In the genomic region with DNA sequence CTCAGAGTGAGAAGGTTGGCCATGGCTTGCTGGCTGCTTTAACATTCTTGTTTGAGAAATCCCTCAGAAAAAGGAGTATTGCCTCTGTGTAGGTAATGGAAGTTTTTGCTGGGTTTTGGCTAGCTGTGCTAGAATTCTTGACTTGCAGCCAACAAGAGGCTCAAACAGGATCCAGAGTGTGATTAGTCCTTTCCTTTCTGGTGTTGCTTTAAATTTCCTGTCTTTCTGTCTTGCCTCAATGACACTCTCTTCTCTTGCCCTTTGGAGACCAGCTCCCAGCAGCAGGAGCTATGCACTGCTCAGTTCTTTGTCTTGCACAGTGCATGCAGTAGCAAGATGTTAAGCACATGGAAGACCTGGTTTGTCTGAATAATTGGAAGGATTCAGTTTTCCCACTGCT, we compare ENCODE assay signal across 11 mouse cellular contexts.
A peak's percentile ranks its signal among the peaks of the same experiment; 100 is the strongest.
DNase-seq lines count a peak whose midpoint lies in the region; ATAC-seq and TF ChIP-seq lines count a peak whose summit lies in the region.
"Had no signal": no experiment of that assay in that cellular context is flagged by ENCODE, and none has a peak within 500 bp of the region (broad histone marks: within the 10 kb centered on the region; RNA-seq: fewer than 3 reads in every experiment).

No protein-coding gene starts in this region.

- no peaks in the 10 kb centered on the region for H3K9me3 ChIP-seq in intestine, embryonic 15.5 days
- no peaks in the 10 kb centered on the region for H3K9me3 ChIP-seq in intestine, postnatal 0 days (ENCODE audit: control insufficient read depth)
- H3K9me3 ChIP-seq in embryonic facial prominence, embryonic 14.5 days (ENCODE audit: control insufficient read depth, low read length), result no peaks in the 10 kb centered on the region
- H3K9me3 ChIP-seq in hindbrain, embryonic 14.5 days (ENCODE audit: control insufficient read depth, low read length), result no peaks in the 10 kb centered on the region
- H3K9me3 ChIP-seq: hindbrain, embryonic 12.5 days; neural tube, embryonic 12.5 days had no signal

- H3K27me3 ChIP-seq in intestine, embryonic 15.5 days (replicated peaks), result no peaks in the 10 kb centered on the region
- no peaks in the 10 kb centered on the region for H3K27me3 ChIP-seq in intestine, postnatal 0 days (replicated peaks; ENCODE audit: control insufficient read depth, insufficient read depth, low read length)
- no peaks in the 10 kb centered on the region for H3K27me3 ChIP-seq in embryonic facial prominence, embryonic 14.5 days (replicated peaks; ENCODE audit: control insufficient read depth, insufficient read depth, low read length)
- H3K27me3 ChIP-seq in hindbrain, embryonic 14.5 days (ENCODE audit: control insufficient read depth, insufficient read depth, low read length), result no peaks in the 10 kb centered on the region
- H3K27me3 ChIP-seq: hindbrain, embryonic 12.5 days; neural tube, embryonic 12.5 days had no signal

- no peak for TF ChIP-seq CTCF in intestine, postnatal 0 days (IDR thresholded peaks at IDR 0.05; ENCODE audit: low read depth)

- ATAC-seq in intestine, embryonic 15.5 days, result 0 out of 2 replicates have a peak, but pooled peaks have one; percentile 20
- ATAC-seq in intestine, postnatal 0 days, result no peak
- ATAC-seq in embryonic facial prominence, embryonic 14.5 days (ENCODE audit: low read depth), result peak; percentile 67
- ATAC-seq in hindbrain, embryonic 14.5 days (ENCODE audit: low FRiP score), result no peak

- H3K4me3 ChIP-seq in intestine, embryonic 15.5 days (replicated peaks), result no peak overlapping the region
- no peak overlapping the region for H3K4me3 ChIP-seq in intestine, postnatal 0 days (ENCODE audit: low read depth, low read length)
- no peak overlapping the region for H3K4me3 ChIP-seq in embryonic facial prominence, embryonic 14.5 days (ENCODE audit: low read depth, low read length)
- no peak overlapping the region for H3K4me3 ChIP-seq in hindbrain, embryonic 14.5 days (replicated peaks; ENCODE audit: low read length)
- H3K4me3 ChIP-seq: hindbrain, embryonic 12.5 days; neural tube, embryonic 12.5 days had no signal

- H3K36me3 ChIP-seq in intestine, embryonic 15.5 days, result no peaks in the 10 kb centered on the region
- peaks cover 4% of the 10 kb centered on the region; the same call in 1 of the 2 replicates for H3K36me3 ChIP-seq in intestine, postnatal 0 days (ENCODE audit: control insufficient read depth, insufficient read depth)
- 0 out of 2 replicates have a peak, but pooled peaks cover 5% of the 10 kb centered on the region for H3K36me3 ChIP-seq in embryonic facial prominence, embryonic 14.5 days (ENCODE audit: control insufficient read depth, insufficient read depth, low read length)
- H3K36me3 ChIP-seq in hindbrain, embryonic 14.5 days (replicated peaks; ENCODE audit: control insufficient read depth, insufficient read depth), result no peaks in the 10 kb centered on the region
- H3K36me3 ChIP-seq: hindbrain, embryonic 12.5 days had no signal

- 0 out of 2 replicates have a peak, but pooled peaks cover 7% of the 10 kb centered on the region for H3K4me1 ChIP-seq in intestine, embryonic 15.5 days (replicated peaks)
- 0 out of 2 replicates have a peak, but pooled peaks cover 3% of the 10 kb centered on the region for H3K4me1 ChIP-seq in intestine, postnatal 0 days (replicated peaks; ENCODE audit: control insufficient read depth, insufficient read depth, low read length)
- H3K4me1 ChIP-seq in embryonic facial prominence, embryonic 14.5 days (ENCODE audit: control insufficient read depth, insufficient read depth, low read length), result peaks cover 12% of the 10 kb centered on the region
- no peaks in the 10 kb centered on the region for H3K4me1 ChIP-seq in hindbrain, embryonic 14.5 days (replicated peaks; ENCODE audit: control insufficient read depth, insufficient read depth, low read length)
- H3K4me1 ChIP-seq: hindbrain, embryonic 12.5 days; neural tube, embryonic 12.5 days had no signal

- 0 out of 2 replicates have a peak overlapping the region, but pooled peaks have one; percentile 17 for H3K27ac ChIP-seq in intestine, embryonic 15.5 days
- no peak overlapping the region for H3K27ac ChIP-seq in intestine, postnatal 0 days (ENCODE audit: low read depth, low read length)
- H3K27ac ChIP-seq in embryonic facial prominence, embryonic 14.5 days (replicated peaks; ENCODE audit: low read depth, low read length), result peak overlapping the region; percentile 17; the same call in 1 of the 2 replicates
- H3K27ac ChIP-seq in hindbrain, embryonic 14.5 days, result no peak overlapping the region
- H3K27ac ChIP-seq: hindbrain, embryonic 12.5 days; neural tube, embryonic 12.5 days had no signal

- H3K9ac ChIP-seq in intestine, embryonic 15.5 days, result no peak overlapping the region
- H3K9ac ChIP-seq in intestine, postnatal 0 days (ENCODE audit: low read depth, low read length), result no peak overlapping the region
- no peak overlapping the region for H3K9ac ChIP-seq in embryonic facial prominence, embryonic 14.5 days (ENCODE audit: low read depth, low read length)
- no peak overlapping the region for H3K9ac ChIP-seq in hindbrain, embryonic 14.5 days
- H3K9ac ChIP-seq: hindbrain, embryonic 12.5 days; neural tube, embryonic 12.5 days had no signal

- H3K4me2 ChIP-seq in intestine, embryonic 15.5 days (replicated peaks), result no peak overlapping the region
- H3K4me2 ChIP-seq in intestine, postnatal 0 days (replicated peaks; ENCODE audit: low read depth), result no peak overlapping the region
- H3K4me2 ChIP-seq in embryonic facial prominence, embryonic 14.5 days (ENCODE audit: low read depth, low read length), result no peak overlapping the region
- no peak overlapping the region for H3K4me2 ChIP-seq in hindbrain, embryonic 14.5 days (replicated peaks)
- H3K4me2 ChIP-seq: hindbrain, embryonic 12.5 days; liver, embryonic 11.5 days; neural tube, embryonic 12.5 days had no signal

- peak; percentile 85 for DNase-seq in embryonic facial prominence, embryonic 14.5 days (ENCODE audit: low spot score)
- peak; percentile 21 for DNase-seq in kidney, adult 18-20 months
- peak; percentile 55 for DNase-seq in lung, postnatal 25 days (ENCODE audit: low spot score)
- no peak for DNase-seq in MN1 (ENCODE audit: low spot score)
- DNase-seq in hindbrain, embryonic 14.5 days (ENCODE audit: low spot score), result no peak
- no peak for DNase-seq in embryo, embryonic 10.5 days (ENCODE audit: low spot score)

Comparison
In these comparisons a context has a peak if more than half of its experiments do, and no peak if none do; other contexts are left out.
1. ATAC-seq: peak in intestine, embryonic 15.5 days (single experiment) and embryonic facial prominence, embryonic 14.5 days (single experiment); none in intestine, postnatal 0 days (single experiment) and hindbrain, embryonic 14.5 days (single experiment).
2. H3K27ac ChIP-seq: peak in intestine, embryonic 15.5 days (single experiment) and embryonic facial prominence, embryonic 14.5 days (single experiment); none in intestine, postnatal 0 days (single experiment) and hindbrain, embryonic 14.5 days (single experiment).
3. DNase-seq: peak in embryonic facial prominence, embryonic 14.5 days (single experiment), kidney, adult 18-20 months (single experiment) and lung, postnatal 25 days (single experiment); none in MN1 (single experiment), hindbrain, embryonic 14.5 days (single experiment) and embryo, embryonic 10.5 days (single experiment).